15 mouse cellular contexts compared by ENCODE assay signal in genomic region chr12:51823311-51823710, GRCm38 (mm10).
"Had no signal": no experiment of that assay in that cellular context is flagged by ENCODE, and none has a peak within 500 bp of the region (broad histone marks: within the 10 kb centered on the region; RNA-seq: fewer than 3 reads in every experiment).

No protein-coding gene starts in this region.

- H3K9ac ChIP-seq: limb, embryonic 15.5 days; neural tube, embryonic 13.5 days had no signal

- H3K27ac ChIP-seq: kidney, postnatal 0 days; limb, embryonic 15.5 days; midbrain, embryonic 10.5 days; neural tube, embryonic 13.5 days had no signal

- ATAC-seq: midbrain, embryonic 16.5 days had no signal

- H3K27me3 ChIP-seq: limb, embryonic 15.5 days; neural tube, embryonic 13.5 days had no signal

- H3K9me3 ChIP-seq: limb, embryonic 15.5 days; midbrain, embryonic 10.5 days; neural tube, embryonic 13.5 days had no signal

- H3K4me3 ChIP-seq: limb, embryonic 15.5 days; midbrain, embryonic 10.5 days; neural tube, embryonic 13.5 days had no signal

- H3K4me2 ChIP-seq: limb, embryonic 15.5 days; neural tube, embryonic 13.5 days had no signal

- DNase-seq: kidney, adult 9 months; kidney, postnatal 36 days; layer of hippocampus, adult 9-11 months; layer of hippocampus, postnatal 36 days; lung, adult 18-20 months; retina, postnatal 1 day; right cerebral cortex, postnatal 4 days; spleen, adult 18-20 months; thymus, adult 18-20 months; thymus, postnatal 14 days had no signal
